Mouse (Mus musculus) left cerebral cortex, postnatal 10 days (tissue): ENCODE results near the gene Caprin1. TPM values are rescaled to one million over a fixed set of nuclear protein-coding genes. Genes with fewer than 3 reads are reported as not detected.

Source experiments
- DNase-seq, 2 experiments: peaks; one replicate each; pipeline ENCODE4 v3.0.0; 2021 to 2022; ENCODE audit warnings: low spot score in 2 of 2, mixed read lengths in 1 of 2; ENCODE audit errors: extremely low spot score in 1 of 2
- intact Hi-C: fragments of 180-260 bp; cut with DNase I; formaldehyde crosslinking; loops from one replicate; pipeline ENCODE4 v1.15.1; 2025
- total RNA-seq, 2 experiments: library from RNA; stranded (reverse); gene quantifications; 2 replicates each; pipeline ENCODE4 v1.2.3; 2021

The Caprin1 gene
- total RNA-seq, 2 experiments from 2014 or later, result 391 to 397 TPM

- no peak for DNase-seq
- intact Hi-C loops, result no loop called here
Observed at GRCm38 (mm10) chr2:103803770-103804530, 6.5 kb upstream of the Caprin1 start.

GRCm38 (mm10) chr2:103802422-103802821 lies 5.0 kb upstream of the Caprin1 start:
- intact Hi-C loops, result no loop called here
- DNase-seq, result no peak

GRCm38 (mm10) chr2:103796861-103797466 lies 485 bp downstream of the Caprin1 start:
- DNase-seq, result peak; percentile 67 to 91
- intact Hi-C loops, result loop anchor here (5.0 kb wide), 2 partner anchors 35 to 50 kb away; partner anchors contain the start of gene Nat10

- intact Hi-C loops, result loop anchor here (5.0 kb wide), 2 partner anchors 34 to 51 kb away; partner anchors contain the start of gene Nat10
- DNase-seq, result peak; percentile 38 to 72
Observed at GRCm38 (mm10) chr2:103796211-103796860, 1.1 kb downstream of the Caprin1 start.

- intact Hi-C loops, result loop anchor here (5.0 kb wide), 2 partner anchors 34 to 51 kb away; partner anchors contain the start of gene Nat10
- peak; percentile 68 to 84 for DNase-seq
Observed at GRCm38 (mm10) chr2:103795843-103796210, 1.6 kb downstream of the Caprin1 start.

GRCm38 (mm10) chr2:103792009-103792408 lies 5.4 kb downstream of the Caprin1 start:
- intact Hi-C loops, result no loop called here
- DNase-seq, result no peak

- intact Hi-C loops, result loop anchor here (5.0 kb wide), 1 partner anchor 652 kb away; no protein-coding TSS in a partner anchor
- no peak for DNase-seq
Observed at GRCm38 (mm10) chr2:103785735-103786134, 11.7 kb downstream of the Caprin1 start.

- DNase-seq, result no peak
- intact Hi-C loops, result loop anchor here (5.0 kb wide), 1 partner anchor 653 kb away; no protein-coding TSS in a partner anchor
Observed at GRCm38 (mm10) chr2:103784621-103785020, 12.8 kb downstream of the Caprin1 start.

- intact Hi-C loops, result loop anchor here (5.0 kb wide), 1 partner anchor 35 kb away; the partner anchor contains the start of gene Caprin1
- no peak for DNase-seq
Observed at GRCm38 (mm10) chr2:103762492-103762891, 35.0 kb downstream of the Caprin1 start.

- intact Hi-C loops, result loop anchor here (5.0 kb wide), 1 partner anchor 35 kb away; the partner anchor contains the start of gene Caprin1
- DNase-seq, result no peak
Observed at GRCm38 (mm10) chr2:103761993-103762392, 35.5 kb downstream of the Caprin1 start.

GRCm38 (mm10) chr2:103760906-103761716 lies 36.3 kb downstream of the Caprin1 start, which contains the start of gene Nat10:
Gene Nat10, minus strand, starts transcription at chr2:103761270.
- peak; percentile 98 to 99 for DNase-seq
- intact Hi-C loops, result loop anchor here (5.0 kb wide), 1 partner anchor 36 kb away; the partner anchor contains the start of gene Caprin1

GRCm38 (mm10) chr2:103760421-103760820 lies 37.0 kb downstream of the Caprin1 start:
- no peak for DNase-seq
- intact Hi-C loops, result loop anchor here (5.0 kb wide), 1 partner anchor 37 kb away; the partner anchor contains the start of gene Caprin1

- intact Hi-C loops, result no loop called here
- no peak for DNase-seq
Observed at GRCm38 (mm10) chr2:103755458-103756085, 41.9 kb downstream of the Caprin1 start.

GRCm38 (mm10) chr2:103754614-103755013 lies 42.8 kb downstream of the Caprin1 start:
- DNase-seq, result no peak
- intact Hi-C loops, result no loop called here

GRCm38 (mm10) chr2:103751771-103752170 lies 45.7 kb downstream of the Caprin1 start:
- intact Hi-C loops, result no loop called here
- no peak for DNase-seq

- no peak for DNase-seq
- intact Hi-C loops, result no loop called here
Observed at GRCm38 (mm10) chr2:103749091-103749490, 48.4 kb downstream of the Caprin1 start.

- intact Hi-C loops, result no loop called here
- no peak for DNase-seq
Observed at GRCm38 (mm10) chr2:103747891-103748290, 49.6 kb downstream of the Caprin1 start.

- DNase-seq, result no peak
- intact Hi-C loops, result no loop called here
Observed at GRCm38 (mm10) chr2:103746761-103747160, 50.7 kb downstream of the Caprin1 start.
